10 mouse cellular contexts compared by ENCODE assay signal in genomic region chr12:86103852-86104251, GRCm38 (mm10). TPM values are rescaled to one million over a fixed set of nuclear protein-coding genes. Genes with fewer than 3 reads are reported as not detected.
DNase-seq lines count a peak whose midpoint lies in the region; ATAC-seq and TF ChIP-seq lines count a peak whose summit lies in the region.
"Had no signal": no experiment of that assay in that cellular context is flagged by ENCODE, and none has a peak within 500 bp of the region (broad histone marks: within the 10 kb centered on the region; RNA-seq: fewer than 3 reads in every experiment).

No protein-coding gene starts in this region.

- TF ChIP-seq POLR2A in testis, adult 2 months (IDR thresholded peaks at IDR 0.05; ENCODE audit: control insufficient read depth, low read depth, low read length): no peak

- TF ChIP-seq CTCF in testis, adult 2 months (IDR thresholded peaks at IDR 0.05; ENCODE audit: control insufficient read depth, insufficient read depth, insufficient replicate concordance, low read depth, low read length): no peak

- ATAC-seq in heart, embryonic 11.5 days (replicated peaks; ENCODE audit: insufficient number of reproducible peaks, low FRiP score, low TSS enrichment): no peak
- no peak for ATAC-seq in CD4-positive, CD25-positive, alpha-beta regulatory T cell, adult 4 months

- H3K4me1 ChIP-seq in heart, embryonic 11.5 days (ENCODE audit: control insufficient read depth, insufficient read depth, low read length): peaks cover 43% of the 10 kb centered on the region
- no peaks in the 10 kb centered on the region; the same call in 1 of the 2 replicates for H3K4me1 ChIP-seq in testis, adult 2 months (ENCODE audit: control insufficient read depth, insufficient read depth, low read length)

- H3K27ac ChIP-seq in heart, embryonic 11.5 days (ENCODE audit: low read depth, low read length): peak overlapping the region; percentile 97
- H3K27ac ChIP-seq in testis, adult 2 months (ENCODE audit: control insufficient read depth, insufficient read depth, low read depth, low read length): peak overlapping the region; percentile 65

- peak overlapping the region; percentile 63 for H3K9ac ChIP-seq in heart, embryonic 11.5 days (ENCODE audit: low read depth, low read length)

- no peak for DNase-seq in heart, adult 8-10 months (ENCODE audit: low spot score)
- DNase-seq in testis, postnatal 14 days (ENCODE audit: low spot score): no peak
- peak; percentile 43 to 70 for DNase-seq in kidney, postnatal 25 days
- DNase-seq in thymus, postnatal 14 days: no peak
- no peak for DNase-seq in Muller cell, postnatal 12 days (ENCODE audit: inconsistent ontology term)
- DNase-seq: cerebellum, adult 9-10 months had no signal

- no peaks in the 10 kb centered on the region for H3K9me3 ChIP-seq in heart, embryonic 11.5 days (replicated peaks; ENCODE audit: control insufficient read depth, low read length)

- no peaks in the 10 kb centered on the region for H3K27me3 ChIP-seq in heart, embryonic 11.5 days (ENCODE audit: control insufficient read depth, insufficient read depth, low read length)
- no peaks in the 10 kb centered on the region for H3K27me3 ChIP-seq in testis, adult 2 months (ENCODE audit: control insufficient read depth, insufficient read depth, low read length)
- H3K27me3 ChIP-seq: CH12.LX had no signal

- no peaks in the 10 kb centered on the region for H3K36me3 ChIP-seq in heart, embryonic 11.5 days (ENCODE audit: control insufficient read depth, insufficient read depth, low read length)
- H3K36me3 ChIP-seq in testis, adult 2 months (ENCODE audit: control insufficient read depth, insufficient read depth, low read length): no peaks in the 10 kb centered on the region

- H3K4me2 ChIP-seq in heart, embryonic 11.5 days: peak overlapping the region; percentile 14; the same call in 1 of the 2 replicates

- no peak overlapping the region for H3K4me3 ChIP-seq in heart, embryonic 11.5 days (ENCODE audit: low read depth, low read length)
- H3K4me3 ChIP-seq in testis, adult 2 months (ENCODE audit: control insufficient read depth, low read depth, low read length): no peak overlapping the region

- 36% methylated on average over 8 of the region's 8 CpGs for WGBS in heart, embryonic 11.5 days (ENCODE audit: insufficient replicate concordance)

RNA-seq across cellular contexts. Expression of gene Ift43, which starts 21.5 kb away (rescaled TPM):
- 113 and 124 TPM in 2 replicates for polyA plus RNA-seq in heart, embryonic 11.5 days (2014; fragmentation: Nextera tagmentation; extraction: Ambion mirVana)
- total RNA-seq in heart, adult 8-10 months (2022): 10 to 100 TPM; 24.9 to 32.3 (median 27.7) TPM
- polyA plus RNA-seq in testis, adult 2 months (2012; rRNA removed): 200 and 219 TPM in 2 replicates
- polyA plus RNA-seq in CD4-positive, CD25-positive, alpha-beta regulatory T cell, adult 4 months (2017; shearing (Covaris generic)): 1 to 10 TPM; 4.0 to 4.7 TPM

RNA-seq across cellular contexts. Expression of gene Tgfb3, which starts 25.0 kb away (rescaled TPM):
- polyA plus RNA-seq in heart, embryonic 11.5 days (2014; fragmentation: Nextera tagmentation; extraction: Ambion mirVana): 9.2 and 11.8 TPM in 2 replicates
- total RNA-seq in heart, adult 8-10 months (2022): 10 to 100 TPM; 13.5 to 15.5 (median 14.3) TPM
- 4.4 and 5.4 TPM in 2 replicates for polyA plus RNA-seq in testis, adult 2 months (2012; rRNA removed)
- polyA plus RNA-seq in CD4-positive, CD25-positive, alpha-beta regulatory T cell, adult 4 months (2017; shearing (Covaris generic)): under 1 TPM; 0.52 TPM

Comparison
In these comparisons a context has a peak if more than half of its experiments do, and no peak if none do; other contexts are left out.
1. DNase-seq: peak in kidney, postnatal 25 days (2 of 2); none in heart, adult 8-10 months (single experiment), testis, postnatal 14 days (single experiment), thymus, postnatal 14 days (single experiment) and Muller cell, postnatal 12 days (single experiment).
2. RNA of gene Ift43, which starts 21.5 kb away (polyA plus RNA-seq): 200 to 219 TPM in testis, adult 2 months and 113 to 124 TPM in heart, embryonic 11.5 days; 4.0 to 4.7 TPM in CD4-positive, CD25-positive, alpha-beta regulatory T cell, adult 4 months; every median in the first group is over 10 times any median in the second.